Mouse (Mus musculus) T-helper 17 cell (primary cell): ENCODE results near the gene Fam92b.

Source experiments
- in situ Hi-C, 2 experiments: fragments of 300-600 bp; cut with MboI, MseI; formaldehyde crosslinking; loops; 1 replicate in 1 of 2; 2 replicates in 1 of 2; pipeline ENCODE4 v1.15.1; 2025; ENCODE audit warnings: high pct_unique_total_duplicates in 2 of 2

Gene Fam92b

GRCm38 (mm10) chr8:120190107-120190809, 13.0 kb upstream of the Fam92b start:
- in situ Hi-C loops, result no loop called here

GRCm38 (mm10) chr8:120189440-120189839, 12.2 kb upstream of the Fam92b start:
- in situ Hi-C loops, result no loop called here

GRCm38 (mm10) chr8:120188510-120188909, 11.2 kb upstream of the Fam92b start:
- in situ Hi-C loops, result no loop called here

GRCm38 (mm10) chr8:120186454-120186853, 9.2 kb upstream of the Fam92b start:
- in situ Hi-C loops, result no loop called here

GRCm38 (mm10) chr8:120184850-120185792, 7.9 kb upstream of the Fam92b start:
- in situ Hi-C loops, result loop anchor here in 1 of 2 experiments (5.0 kb wide), 2 partner anchors 52 to 137 kb away; no protein-coding TSS in a partner anchor

- in situ Hi-C loops, result loop anchor here in 1 of 2 experiments (5.0 kb wide), 2 partner anchors 53 to 138 kb away; no protein-coding TSS in a partner anchor
Observed at GRCm38 (mm10) chr8:120184366-120184765, 7.1 kb upstream of the Fam92b start.

- in situ Hi-C loops, result loop anchor here in 1 of 2 experiments (5.0 kb wide), 2 partner anchors 55 to 140 kb away; no protein-coding TSS in a partner anchor
Observed at GRCm38 (mm10) chr8:120181861-120182414, 4.7 kb upstream of the Fam92b start.

GRCm38 (mm10) chr8:120181274-120181673, 4.0 kb upstream of the Fam92b start:
- in situ Hi-C loops, result loop anchor here in 1 of 2 experiments (5.0 kb wide), 2 partner anchors 56 to 141 kb away; no protein-coding TSS in a partner anchor

- in situ Hi-C loops, result loop anchor here in 1 of 2 experiments (5.0 kb wide), 2 partner anchors 57 to 142 kb away; no protein-coding TSS in a partner anchor
Observed at GRCm38 (mm10) chr8:120180445-120180970, 3.2 kb upstream of the Fam92b start.

GRCm38 (mm10) chr8:120179027-120179431, 1.8 kb upstream of the Fam92b start:
- in situ Hi-C loops, result loop anchor here in 1 of 2 experiments (5.0 kb wide), 2 partner anchors 68 to 143 kb away; no protein-coding TSS in a partner anchor

- in situ Hi-C loops, result loop anchor here in 1 of 2 experiments (5.0 kb wide), 2 partner anchors 69 to 144 kb away; no protein-coding TSS in a partner anchor
Observed at GRCm38 (mm10) chr8:120178124-120178514, 853 bp upstream of the Fam92b start.

GRCm38 (mm10) chr8:120176605-120177004, 661 bp downstream of the Fam92b start:
- in situ Hi-C loops, result loop anchor here in 1 of 2 experiments (5.0 kb wide), 2 partner anchors 71 to 146 kb away; no protein-coding TSS in a partner anchor

- in situ Hi-C loops, result loop anchor here in 1 of 2 experiments (5.0 kb wide), 2 partner anchors 73 to 148 kb away; no protein-coding TSS in a partner anchor
Observed at GRCm38 (mm10) chr8:120174606-120175005, 2.7 kb downstream of the Fam92b start.

- in situ Hi-C loops, result no loop called here
Observed at GRCm38 (mm10) chr8:120173195-120173594, 4.1 kb downstream of the Fam92b start.

- in situ Hi-C loops, result no loop called here
Observed at GRCm38 (mm10) chr8:120169119-120169518, 8.1 kb downstream of the Fam92b start.

GRCm38 (mm10) chr8:120167821-120168220, 9.4 kb downstream of the Fam92b start:
- in situ Hi-C loops, result no loop called here

- in situ Hi-C loops, result no loop called here
Observed at GRCm38 (mm10) chr8:120167136-120167535, 10.1 kb downstream of the Fam92b start.

GRCm38 (mm10) chr8:120164026-120164425, 13.2 kb downstream of the Fam92b start:
- in situ Hi-C loops, result no loop called here

- in situ Hi-C loops, result no loop called here
Observed at GRCm38 (mm10) chr8:120163376-120163775, 13.9 kb downstream of the Fam92b start.

GRCm38 (mm10) chr8:120162404-120162752, 14.9 kb downstream of the Fam92b start:
- in situ Hi-C loops, result no loop called here
